Mouse (Mus musculus): ENCODE measurements at regions not wholly inside any gene's neighbourhood (a gene's known extent, or its start where the extent isn't known, plus 50 kb on each side); places are given as distances from the start of the nearest gene placed in this dataset.

DNA sequence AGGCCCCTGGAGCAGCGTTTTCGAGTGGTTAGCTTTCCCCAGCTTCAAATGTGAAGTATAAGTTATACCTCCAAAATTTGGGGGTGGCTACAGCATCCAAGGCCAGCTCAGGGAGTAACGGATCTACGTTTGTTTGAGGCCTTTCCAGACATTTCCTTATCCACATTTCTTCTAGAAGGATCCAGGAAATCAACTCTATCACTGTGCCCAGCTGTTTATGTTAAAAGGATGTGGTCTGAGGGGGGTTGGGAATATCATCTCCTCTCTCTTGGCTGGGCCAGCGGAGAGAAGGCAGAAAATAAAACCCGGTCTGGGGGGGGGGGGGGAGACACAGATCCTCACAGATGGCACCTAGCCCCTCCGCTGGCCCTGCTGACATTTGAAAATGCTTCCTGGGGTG lies 85.1 kb upstream of the Hes1 start:
- Histone ChIP-seq H3K4me3 (ENCODE audit: insufficient read depth in 1 of 2, low read depth in 2 of 2, low read length in 2 of 2) (no peak overlapping the region), H3K27ac (no peak overlapping the region), H3K9ac (replicated peaks) (no peak overlapping the region), H3K4me1 (replicated peaks; ENCODE audit: control insufficient read depth in 2 of 2, insufficient read depth in 2 of 2, low read length in 1 of 2) (peaks cover 0 to 2% of the 10 kb centered on the region in 2 experiments; a peak in 1 of 4 replicates), H3K36me3 (replicated peaks; ENCODE audit: control insufficient read depth, insufficient read depth, low read depth) (no peaks in the 10 kb centered on the region), H3K4me2 (ENCODE audit: low read depth) (no peak overlapping the region), H3K9me3 (ENCODE audit: control insufficient read depth, low read length) (no peaks in the 10 kb centered on the region), H3K27me3 (ENCODE audit: control insufficient read depth, insufficient read depth, low read length) (no peaks in the 10 kb centered on the region)
- TF ChIP-seq EP300 (IDR thresholded peaks at IDR 0.05; ENCODE audit: low read depth) (no peak), CTCF (IDR thresholded peaks at IDR 0.05; ENCODE audit: low read depth) (no peak)
- DNase-seq (ENCODE audit: low read depth in 3 of 3, low spot score in 3 of 3) (no peak), ATAC-seq (ENCODE audit: insufficient read depth) (no peak)
- WGBS (ENCODE audit: insufficient replicate concordance) = 40% methylated on average over 7 of the region's 7 CpGs

DNA sequence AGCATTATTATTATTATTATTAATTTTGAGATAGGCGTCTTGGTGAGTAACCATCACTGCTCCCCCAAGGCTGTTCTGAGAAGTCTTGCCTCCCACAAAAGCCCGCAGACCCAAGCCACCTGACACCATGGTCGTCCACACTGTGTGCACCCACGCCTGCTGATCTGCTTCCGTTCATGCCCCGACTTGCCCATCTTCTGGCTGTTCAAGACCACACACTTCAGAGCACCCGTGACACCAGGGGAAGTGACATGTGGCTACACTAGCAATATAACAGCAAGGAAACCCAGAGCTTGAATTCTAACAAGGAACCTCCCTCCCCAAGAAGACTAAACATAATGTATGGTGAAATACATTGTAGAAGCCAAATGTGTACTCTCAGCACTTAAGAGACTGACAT lies 82.6 kb upstream of the Hes1 start:
- Histone ChIP-seq H3K4me2 (ENCODE audit: low read depth) (no peak overlapping the region), H3K36me3 (replicated peaks; ENCODE audit: control insufficient read depth, insufficient read depth, low read depth) (no peaks in the 10 kb centered on the region), H3K9ac (replicated peaks) (no peak overlapping the region), H3K27me3 (ENCODE audit: control insufficient read depth, insufficient read depth, low read length) (no peaks in the 10 kb centered on the region), H3K4me3 (ENCODE audit: insufficient read depth in 1 of 2, low read depth in 2 of 2, low read length in 2 of 2) (no peak overlapping the region), H3K9me3 (ENCODE audit: control insufficient read depth, low read length) (no peaks in the 10 kb centered on the region), H3K4me1 (replicated peaks; ENCODE audit: control insufficient read depth in 2 of 2, insufficient read depth in 2 of 2, low read length in 1 of 2) (no peaks in the 10 kb centered on the region; a peak in 1 of 4 replicates), H3K27ac (no peak overlapping the region)
- ATAC-seq (ENCODE audit: insufficient read depth) (no peak), DNase-seq (ENCODE audit: low read depth in 3 of 3, low spot score in 3 of 3) (no peak)
- 61% methylated on average over 7 of the region's 7 CpGs for WGBS (ENCODE audit: insufficient replicate concordance)
- TF ChIP-seq EP300 (IDR thresholded peaks at IDR 0.05; ENCODE audit: low read depth) (no peak), CTCF (IDR thresholded peaks at IDR 0.05; ENCODE audit: low read depth) (no peak)

DNA sequence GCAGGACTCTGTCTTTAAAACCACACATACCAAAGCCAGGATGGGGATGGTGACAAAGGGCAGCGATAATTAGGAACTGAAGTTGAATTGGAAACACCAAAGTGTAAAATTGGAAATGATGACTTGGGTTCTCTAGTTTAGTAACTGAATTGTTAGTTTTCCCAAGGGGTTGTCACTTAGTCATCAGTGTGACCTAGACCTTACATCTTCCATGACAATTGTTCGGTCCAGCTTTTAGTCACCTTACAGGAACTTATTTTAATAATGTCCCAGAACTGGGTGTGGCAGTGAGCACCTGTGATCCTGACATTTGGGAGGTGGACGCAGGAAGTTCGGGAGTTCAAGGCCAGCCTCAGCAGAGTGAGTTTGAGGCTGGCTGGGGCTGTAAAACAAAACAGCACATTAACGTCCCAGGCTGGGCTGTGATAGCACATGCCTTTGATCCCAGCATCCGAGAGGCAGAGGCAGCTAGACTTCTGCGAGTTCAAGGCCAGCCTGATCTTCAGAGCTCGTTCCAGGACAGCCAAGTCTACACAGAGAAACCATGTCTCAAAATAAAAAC lies 81.9 kb upstream of the Hes1 start:
- Histone ChIP-seq H3K36me3 (replicated peaks; ENCODE audit: control insufficient read depth, insufficient read depth, low read depth) (no peaks in the 10 kb centered on the region), H3K4me1 (replicated peaks; ENCODE audit: control insufficient read depth in 2 of 2, insufficient read depth in 2 of 2, low read length in 1 of 2) (no peaks in the 10 kb centered on the region; a peak in 1 of 4 replicates), H3K9me3 (ENCODE audit: control insufficient read depth, low read length) (no peaks in the 10 kb centered on the region), H3K27me3 (ENCODE audit: control insufficient read depth, insufficient read depth, low read length) (no peaks in the 10 kb centered on the region), H3K27ac (no peak overlapping the region), H3K9ac (replicated peaks) (no peak overlapping the region), H3K4me3 (ENCODE audit: insufficient read depth in 1 of 2, low read depth in 2 of 2, low read length in 2 of 2) (no peak overlapping the region), H3K4me2 (ENCODE audit: low read depth) (no peak overlapping the region)
- no peak for TF ChIP-seq CTCF (IDR thresholded peaks at IDR 0.05; ENCODE audit: low read depth)
- no peak for TF ChIP-seq EP300 (IDR thresholded peaks at IDR 0.05; ENCODE audit: low read depth)
- ATAC-seq (ENCODE audit: insufficient read depth) (no peak), DNase-seq (ENCODE audit: low read depth in 3 of 3, low spot score in 3 of 3) (no peak)
- WGBS (ENCODE audit: insufficient replicate concordance) = 65% methylated on average over 8 of the region's 8 CpGs

DNA sequence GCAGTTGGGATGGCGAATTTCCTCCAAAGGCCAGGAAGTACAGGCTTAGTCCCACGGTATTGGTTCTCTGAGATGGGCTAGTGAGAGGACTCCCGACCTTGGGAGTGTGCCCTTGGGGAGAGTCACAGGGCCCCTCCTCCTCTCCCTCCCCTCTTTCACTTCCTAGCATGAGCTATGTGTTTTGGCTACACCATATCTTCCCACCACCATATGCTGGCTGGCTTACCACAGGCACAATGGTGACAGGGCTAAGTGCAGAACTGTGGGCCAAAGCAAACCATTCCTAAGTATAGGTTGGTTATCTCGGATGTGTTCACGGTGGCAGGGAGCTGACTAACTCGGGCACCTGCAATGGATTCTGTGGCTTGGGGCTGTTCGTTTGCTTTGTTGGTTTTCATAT lies 81.0 kb upstream of the Hes1 start:
- WGBS (ENCODE audit: insufficient replicate concordance) = 39% methylated on average over 7 of the region's 7 CpGs
- H3K4me1 ChIP-seq (replicated peaks; ENCODE audit: control insufficient read depth in 2 of 2, insufficient read depth in 2 of 2, low read length in 1 of 2) = no peaks in the 10 kb centered on the region; a peak in 1 of 4 replicates
- ATAC-seq (ENCODE audit: insufficient read depth) (no peak), DNase-seq (ENCODE audit: low read depth in 3 of 3, low spot score in 3 of 3) (no peak)
- H3K9me3 ChIP-seq (ENCODE audit: control insufficient read depth, low read length) = no peaks in the 10 kb centered on the region
- H3K4me3 ChIP-seq (ENCODE audit: insufficient read depth in 1 of 2, low read depth in 2 of 2, low read length in 2 of 2) = no peak overlapping the region
- TF ChIP-seq CTCF (IDR thresholded peaks at IDR 0.05; ENCODE audit: low read depth) (no peak), EP300 (IDR thresholded peaks at IDR 0.05; ENCODE audit: low read depth) (no peak)
- H3K36me3 ChIP-seq (replicated peaks; ENCODE audit: control insufficient read depth, insufficient read depth, low read depth) = no peaks in the 10 kb centered on the region
- no peaks in the 10 kb centered on the region for H3K27me3 ChIP-seq (ENCODE audit: control insufficient read depth, insufficient read depth, low read length)
- no peak overlapping the region for H3K4me2 ChIP-seq (ENCODE audit: low read depth)
- no peak overlapping the region for H3K27ac ChIP-seq
- no peak overlapping the region for H3K9ac ChIP-seq (replicated peaks)

DNA sequence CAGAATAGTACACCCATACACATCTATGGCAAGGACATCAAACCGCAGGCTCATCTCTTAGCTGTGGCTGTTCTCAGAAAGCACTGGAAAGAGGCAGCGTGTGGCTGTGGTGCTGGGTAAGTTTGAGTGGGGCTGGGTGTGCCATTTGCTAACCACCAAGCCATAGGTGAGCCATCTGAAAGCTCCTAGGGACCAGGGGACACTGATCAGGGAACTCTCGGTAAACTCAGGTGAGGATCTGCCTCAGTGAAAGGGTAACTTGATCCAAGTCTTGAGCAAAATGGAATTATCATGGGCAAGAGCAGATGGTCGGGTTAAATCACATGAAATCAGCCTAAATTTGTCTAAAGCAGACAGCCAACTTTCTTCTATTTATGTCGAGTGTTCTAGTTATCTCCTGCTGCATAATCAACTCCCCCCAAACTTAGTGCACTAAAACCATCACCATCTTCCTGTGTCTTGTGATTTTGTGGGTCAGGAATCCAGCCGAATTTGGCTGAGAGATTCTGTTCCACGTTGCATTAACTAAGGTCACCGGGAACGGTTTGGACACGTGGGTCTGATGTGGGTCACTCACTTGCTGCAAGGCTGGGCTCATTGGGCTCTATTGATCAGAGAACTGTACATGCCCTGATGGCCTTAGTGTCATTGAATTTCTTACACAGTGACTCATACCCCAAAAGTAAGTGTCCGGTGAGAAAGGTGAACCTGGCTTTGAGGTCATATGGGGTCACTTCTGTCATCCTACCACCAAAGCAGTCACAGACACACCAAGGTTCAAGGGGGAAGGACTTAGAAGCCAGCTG lies 78.9 kb upstream of the Hes1 start:
- H3K9me3 ChIP-seq (ENCODE audit: control insufficient read depth, low read length) = no peaks in the 10 kb centered on the region
- H3K27ac ChIP-seq = no peak overlapping the region
- H3K4me2 ChIP-seq (ENCODE audit: low read depth) = no peak overlapping the region
- no peaks in the 10 kb centered on the region for H3K36me3 ChIP-seq (replicated peaks; ENCODE audit: control insufficient read depth, insufficient read depth, low read depth)
- H3K4me1 ChIP-seq (replicated peaks; ENCODE audit: control insufficient read depth in 2 of 2, insufficient read depth in 2 of 2, low read length in 1 of 2) = peaks cover 0 to under 1% of the 10 kb centered on the region in 2 experiments; a peak in 1 of 4 replicates
- no peak overlapping the region for H3K4me3 ChIP-seq (ENCODE audit: insufficient read depth in 1 of 2, low read depth in 2 of 2, low read length in 2 of 2)
- TF ChIP-seq EP300 (IDR thresholded peaks at IDR 0.05; ENCODE audit: low read depth) = no peak
- no peak for TF ChIP-seq CTCF (IDR thresholded peaks at IDR 0.05; ENCODE audit: low read depth)
- WGBS (ENCODE audit: insufficient replicate concordance) = 67% methylated on average over 11 of the region's 11 CpGs
- no peaks in the 10 kb centered on the region for H3K27me3 ChIP-seq (ENCODE audit: control insufficient read depth, insufficient read depth, low read length)
- no peak overlapping the region for H3K9ac ChIP-seq (replicated peaks)
- DNase-seq (ENCODE audit: low read depth in 3 of 3, low spot score in 3 of 3) (no peak), ATAC-seq (ENCODE audit: insufficient read depth) (no peak)
